Mouse (Mus musculus) layer of hippocampus, adult 9-11 months (tissue): ENCODE data around the gene Pttg1ip.

Experiments used
- DNase-seq: peaks from one replicate; pipeline ENCODE4 v3.0.0; 2022

Gene Pttg1ip

DNA sequence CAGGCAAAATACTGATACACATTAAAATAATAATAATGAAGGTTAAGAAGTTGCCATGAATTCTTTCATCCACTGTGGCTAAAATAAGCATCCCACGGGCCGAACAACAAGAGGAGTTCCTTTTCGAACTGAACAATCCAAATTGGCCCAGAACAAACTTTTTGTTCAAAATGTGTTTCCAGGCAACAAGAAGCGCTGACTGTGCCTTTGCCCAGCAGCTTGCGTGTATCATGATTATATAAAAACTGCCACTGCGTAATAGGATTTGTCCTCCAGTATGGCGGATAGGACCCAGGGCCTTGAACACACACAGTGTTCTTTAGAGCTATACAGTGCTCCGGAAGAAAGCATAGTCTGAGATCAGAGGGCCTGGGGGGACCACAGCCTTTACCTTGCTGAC lies 27.1 kb downstream of the Pttg1ip start:
- no peak for DNase-seq

DNA sequence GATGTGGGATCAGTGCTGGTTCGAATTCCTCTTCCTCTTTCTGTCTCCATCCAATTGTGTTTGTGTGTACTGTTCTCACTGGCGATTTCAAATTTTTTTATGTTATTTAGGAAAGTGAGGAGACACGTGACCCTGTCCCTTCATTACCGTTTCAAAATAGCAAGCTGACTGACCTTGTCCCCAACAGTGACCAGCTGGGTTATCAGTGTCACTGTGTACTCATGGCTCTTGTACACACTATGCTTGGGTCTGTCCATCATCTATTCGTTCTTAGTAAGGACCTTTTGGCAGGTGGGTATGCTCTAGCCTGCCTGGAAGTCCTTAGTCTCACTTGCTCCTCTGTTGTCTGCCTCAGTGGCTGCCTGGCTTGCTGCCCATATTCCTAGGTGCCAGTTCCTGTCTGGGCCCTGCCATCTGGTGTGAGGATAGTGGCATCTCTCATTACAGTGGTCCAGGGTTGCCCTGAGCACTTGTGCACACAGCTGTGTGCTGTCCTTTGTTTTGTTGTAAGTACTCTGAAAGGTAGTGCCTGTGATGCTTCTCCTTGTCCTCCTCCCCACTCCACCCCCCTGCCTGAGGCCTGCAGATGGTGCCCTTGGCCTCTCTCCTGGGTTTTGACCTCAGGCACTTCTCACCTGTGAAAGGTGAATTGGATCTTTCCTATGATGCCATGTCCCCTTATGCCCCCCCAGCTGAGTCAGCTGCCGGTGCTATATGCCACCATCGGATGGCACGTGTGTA lies 28.9 kb downstream of the Pttg1ip start:
- DNase-seq, result no peak

DNA sequence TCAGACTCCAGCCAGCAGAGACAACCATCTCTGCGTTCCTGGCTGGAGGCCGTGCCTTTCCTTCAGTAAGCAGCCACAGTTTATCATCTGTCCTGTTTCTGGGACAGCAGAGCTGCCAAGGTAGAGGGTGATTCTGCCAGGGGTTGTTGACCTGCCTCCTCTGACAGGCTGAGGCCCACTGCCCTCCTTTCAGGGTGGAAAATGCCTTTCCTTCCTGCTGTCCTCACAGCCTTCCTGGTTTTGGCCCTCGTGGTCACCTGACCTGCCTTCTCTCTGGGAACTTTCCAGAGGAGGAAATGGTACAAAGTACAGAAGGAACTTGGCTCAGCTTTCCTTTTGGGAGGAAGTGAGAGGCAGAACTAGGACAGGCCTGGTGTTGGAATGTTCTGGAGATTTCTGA lies 31.9 kb downstream of the Pttg1ip start:
- no peak for DNase-seq

DNA sequence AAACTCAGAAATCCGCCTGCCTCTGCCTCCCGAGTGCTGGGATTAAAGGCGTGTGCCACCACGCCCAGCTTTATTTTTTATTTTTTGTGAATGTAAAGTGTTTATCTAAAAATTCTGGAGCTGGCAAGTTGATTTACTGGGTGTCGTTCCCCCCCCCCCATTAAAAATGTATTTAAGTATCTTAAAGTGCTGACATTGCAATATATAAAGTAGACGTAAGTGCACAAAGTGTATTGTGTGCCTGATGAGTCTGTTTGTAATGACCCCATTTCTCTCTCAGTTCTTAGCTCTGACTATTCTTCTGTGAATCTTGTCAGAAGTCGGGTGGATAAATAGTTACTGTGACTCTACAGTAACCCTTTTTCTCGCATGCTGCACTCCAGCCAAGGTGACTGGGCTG lies 34.1 kb downstream of the Pttg1ip start:
- DNase-seq, result no peak

DNA sequence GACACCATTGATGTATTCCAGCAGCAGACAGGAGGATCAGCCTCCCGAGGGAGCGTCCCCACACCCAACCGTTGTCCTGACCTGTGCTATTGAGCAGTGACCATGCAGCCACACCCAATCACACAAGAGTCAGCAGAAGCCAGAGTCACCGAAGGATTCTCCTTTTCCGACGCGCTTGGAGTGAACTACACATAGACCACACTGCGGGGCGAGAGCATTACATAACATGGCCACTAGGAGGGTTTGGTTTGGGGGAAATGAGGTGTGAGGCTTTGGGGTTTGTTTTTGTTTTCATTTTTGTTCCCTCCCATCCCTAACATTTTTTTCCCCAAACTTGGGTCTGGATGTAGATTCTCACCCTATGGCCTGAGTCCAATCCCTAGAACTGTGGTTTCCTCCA lies 34.6 kb downstream of the Pttg1ip start:
- no peak for DNase-seq

DNA sequence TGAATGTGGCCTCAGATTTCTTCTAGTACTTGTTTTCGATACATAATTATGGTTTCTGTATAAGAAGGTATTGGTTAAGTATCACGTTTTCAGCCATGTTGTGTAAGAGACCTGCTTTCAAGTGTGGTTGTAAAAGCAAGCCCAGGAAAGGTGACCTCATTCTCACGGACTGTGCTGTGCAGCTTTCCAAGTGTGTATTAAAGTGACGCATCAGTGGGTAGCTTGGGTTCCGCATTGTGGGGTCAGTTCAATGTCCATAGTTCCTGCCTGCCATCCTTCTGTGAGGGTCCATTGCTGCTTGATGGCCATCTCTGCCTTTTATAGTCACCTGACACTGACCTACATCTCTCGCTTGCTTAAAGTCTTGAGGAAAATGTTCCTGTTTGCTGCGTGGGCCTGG lies 35.4 kb downstream of the Pttg1ip start:
- no peak for DNase-seq

DNA sequence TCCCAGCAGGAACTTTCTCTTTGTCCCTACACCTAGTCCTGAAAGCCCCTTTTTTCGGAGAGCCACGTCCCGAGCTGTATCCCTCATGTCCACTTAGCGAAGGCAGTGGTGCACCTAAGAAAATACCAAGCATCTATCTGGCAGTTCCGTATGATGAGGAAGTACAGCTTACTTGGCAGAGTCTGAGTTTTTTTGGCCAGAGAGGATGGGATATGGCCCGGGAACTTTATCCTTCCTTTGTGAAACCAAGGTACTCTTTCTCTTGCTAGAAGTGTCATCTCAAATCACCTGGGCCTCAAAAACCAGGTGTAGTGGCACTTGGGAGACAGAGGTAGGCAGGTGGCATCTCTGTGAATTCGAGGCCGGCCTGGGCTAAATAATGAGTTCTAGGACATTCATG lies 40.0 kb downstream of the Pttg1ip start:
- DNase-seq, result no peak

DNA sequence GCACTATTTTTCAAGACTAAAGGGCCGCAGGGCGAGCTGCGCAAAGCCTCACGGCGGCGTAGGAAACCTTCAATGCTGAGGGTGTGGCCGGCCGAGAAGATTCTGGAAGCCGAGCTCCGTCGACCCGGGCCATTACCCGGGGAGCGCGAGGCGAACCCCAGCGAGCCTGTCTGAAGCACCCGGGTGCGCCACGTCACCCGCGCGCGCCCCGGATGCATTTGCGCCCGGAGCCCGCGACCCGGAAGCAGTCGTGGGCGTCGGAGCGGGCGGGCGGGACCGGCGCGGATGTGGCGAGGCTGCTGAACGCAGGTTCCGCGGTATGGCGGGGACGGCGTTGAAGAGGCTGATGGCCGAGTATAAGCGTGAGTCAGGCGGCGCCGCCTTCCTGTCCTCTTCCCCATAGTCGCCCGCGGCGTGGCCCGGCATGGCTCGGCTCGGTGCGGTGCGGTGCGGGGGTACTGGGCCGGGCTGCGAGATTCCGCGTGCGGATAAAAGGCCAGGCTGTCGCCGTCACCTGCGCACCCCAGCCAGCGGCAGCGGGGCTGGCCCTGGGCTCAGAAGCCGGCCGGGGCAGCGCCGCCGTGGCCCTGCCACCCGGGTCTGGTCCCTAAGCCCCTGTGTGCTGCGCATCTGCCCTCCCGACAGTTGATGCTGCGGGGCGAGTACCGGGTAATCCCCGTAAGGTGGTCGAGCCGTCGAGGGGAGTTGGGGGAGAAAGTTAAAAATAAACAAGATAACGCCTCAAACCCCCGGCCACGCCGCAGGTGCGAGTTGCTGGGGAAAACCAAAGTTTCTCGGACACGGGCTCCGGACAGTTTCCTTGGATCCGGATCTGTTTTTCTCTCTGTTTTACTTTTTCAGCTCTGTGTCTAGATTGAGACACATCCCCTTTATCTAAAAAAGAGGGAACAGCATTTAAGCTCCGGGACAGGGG lies 40.8 kb downstream of the Pttg1ip start, which contains the start of gene Ube2g2:
Gene Ube2g2, plus strand, starts transcription at position 221 of the 934 bp plus-strand sequence.
- peak; percentile 90 for DNase-seq

DNA sequence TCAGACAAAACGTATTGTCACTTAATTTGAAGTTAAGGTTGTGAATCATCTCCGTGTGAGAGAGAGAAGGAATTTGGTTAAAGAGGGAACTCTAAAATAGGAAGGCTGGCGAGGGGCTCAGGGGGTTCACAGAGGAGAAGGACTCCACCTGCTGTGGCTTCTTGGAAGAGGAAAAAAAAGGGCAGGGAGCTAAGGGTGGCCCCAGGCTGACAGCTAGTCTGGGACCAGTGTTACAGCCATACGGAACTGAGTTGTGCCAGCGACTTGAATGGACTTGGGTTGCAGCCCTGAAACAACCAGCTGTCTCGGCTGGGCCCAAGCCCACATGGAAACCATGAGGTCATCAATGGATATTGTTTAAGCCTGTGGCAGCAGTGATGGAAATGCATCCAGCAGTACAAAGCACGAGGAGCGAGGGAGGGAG lies 41.6 kb downstream of the Pttg1ip start:
- peak; percentile 78 for DNase-seq

DNA sequence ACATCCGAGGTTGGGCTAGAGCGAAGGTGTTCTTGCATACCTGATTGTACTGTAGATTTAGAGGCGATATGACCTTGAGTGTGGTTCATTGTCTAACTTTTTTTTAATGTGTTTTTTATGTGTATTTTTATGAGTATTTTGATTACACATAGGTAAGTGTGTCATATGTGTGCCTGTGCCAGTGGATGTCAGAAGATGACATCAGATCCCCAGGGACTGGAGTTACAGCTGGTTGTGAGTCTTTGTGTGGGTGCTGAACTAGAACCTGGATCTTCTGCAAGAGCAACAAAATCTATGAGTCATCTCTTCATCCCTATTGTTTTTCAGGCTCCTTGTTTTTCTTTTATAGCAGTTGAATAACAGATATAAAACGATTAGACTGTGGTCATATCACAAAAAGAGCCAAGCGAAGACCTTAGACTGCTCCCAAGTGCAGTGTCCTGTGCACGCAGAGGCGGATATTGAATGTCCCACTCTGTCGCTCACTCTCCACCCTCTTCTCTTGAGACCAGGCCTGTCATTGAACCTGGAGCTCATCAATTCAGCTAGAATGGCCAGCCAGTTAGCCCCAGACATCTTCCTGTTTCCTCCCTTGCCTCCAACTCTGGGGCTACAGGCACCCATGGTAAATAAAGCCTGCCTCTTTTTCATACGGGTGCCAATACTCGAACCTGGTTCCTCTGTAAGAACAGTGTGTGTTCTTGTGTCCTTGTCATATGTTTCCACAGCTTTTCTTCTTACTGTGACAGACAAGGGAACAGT lies 42.3 kb downstream of the Pttg1ip start:
- DNase-seq, result no peak

DNA sequence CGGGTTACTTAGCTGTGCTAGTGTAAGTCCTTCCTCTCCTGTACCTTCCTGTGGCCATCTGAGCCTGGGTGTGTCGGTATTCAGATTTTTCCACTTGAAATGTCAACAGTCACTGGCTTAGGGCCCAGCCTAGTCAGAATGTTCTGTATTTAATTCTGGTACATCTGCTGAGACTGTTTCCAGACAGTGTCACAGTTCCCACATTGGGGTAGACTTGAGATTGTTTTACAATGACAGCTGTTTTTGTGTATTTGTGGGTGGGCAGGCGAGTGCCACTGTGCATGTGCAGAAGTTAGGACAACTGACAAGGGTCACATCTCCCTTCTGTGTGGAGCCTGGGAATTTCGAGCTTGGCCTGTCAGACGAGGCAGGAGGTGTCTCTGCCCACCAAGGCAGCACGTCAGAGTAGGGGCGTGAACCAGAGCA lies 43.1 kb downstream of the Pttg1ip start:
- peak; percentile 79 for DNase-seq

DNA sequence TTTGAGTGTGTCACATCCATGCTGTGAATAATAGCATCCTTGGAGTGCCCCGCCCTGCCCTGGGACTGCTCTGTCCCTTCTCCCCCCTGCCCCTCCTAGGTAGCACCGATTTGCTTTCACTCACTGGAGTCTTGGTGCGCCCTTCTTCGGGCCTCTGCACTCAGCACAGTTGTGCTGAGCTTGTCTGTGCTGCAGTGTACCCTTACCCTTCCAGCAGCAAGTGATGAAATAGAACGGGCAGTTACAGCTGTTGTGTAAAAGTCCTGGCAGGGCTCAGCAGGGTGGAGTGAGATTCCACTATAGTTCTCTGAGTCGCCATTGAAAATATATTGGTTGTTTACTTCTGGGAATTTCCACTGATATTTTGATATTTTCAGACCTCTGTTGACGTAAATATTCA lies 44.5 kb downstream of the Pttg1ip start:
- DNase-seq, result no peak

DNA sequence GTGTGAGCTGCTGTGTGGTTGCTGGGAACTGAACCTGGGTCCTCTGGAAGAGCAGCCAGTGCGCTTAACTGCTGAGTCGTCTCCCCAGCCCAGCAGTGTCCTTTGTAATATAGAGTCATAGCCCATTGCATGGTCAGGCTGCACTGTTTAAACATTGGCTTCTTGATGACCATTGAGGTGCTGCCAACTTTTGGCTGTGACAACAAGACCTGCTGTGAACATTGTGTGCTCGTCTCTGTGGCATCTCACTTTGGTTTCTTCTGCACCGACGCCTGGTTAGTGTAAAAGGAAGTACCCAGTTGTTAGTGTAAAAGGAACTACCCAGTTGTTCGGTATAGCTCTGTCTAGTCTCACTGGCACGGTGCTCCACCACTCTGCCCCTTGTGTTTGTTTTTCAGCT lies 45.1 kb downstream of the Pttg1ip start:
- DNase-seq, result no peak

DNA sequence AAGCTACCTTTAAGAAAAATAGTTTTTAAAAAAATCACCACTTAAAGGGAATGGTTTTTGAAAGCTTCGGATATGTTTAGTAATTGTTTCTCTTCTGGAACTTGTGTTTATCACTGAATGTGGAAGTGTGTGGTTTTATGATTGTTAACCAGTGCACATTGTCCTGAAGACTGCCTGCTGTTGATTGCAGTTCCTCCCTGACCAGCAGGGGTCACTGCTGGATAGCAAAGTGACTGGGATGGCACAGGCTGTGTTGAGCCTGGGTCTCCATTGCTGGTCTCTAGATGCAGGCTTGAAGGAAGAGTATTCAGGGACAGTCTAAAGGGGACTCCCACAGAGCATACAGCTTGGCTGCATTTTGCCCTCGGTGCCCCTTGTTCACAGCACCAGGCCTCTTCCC lies 46.0 kb downstream of the Pttg1ip start:
- DNase-seq, result peak; percentile 74

DNA sequence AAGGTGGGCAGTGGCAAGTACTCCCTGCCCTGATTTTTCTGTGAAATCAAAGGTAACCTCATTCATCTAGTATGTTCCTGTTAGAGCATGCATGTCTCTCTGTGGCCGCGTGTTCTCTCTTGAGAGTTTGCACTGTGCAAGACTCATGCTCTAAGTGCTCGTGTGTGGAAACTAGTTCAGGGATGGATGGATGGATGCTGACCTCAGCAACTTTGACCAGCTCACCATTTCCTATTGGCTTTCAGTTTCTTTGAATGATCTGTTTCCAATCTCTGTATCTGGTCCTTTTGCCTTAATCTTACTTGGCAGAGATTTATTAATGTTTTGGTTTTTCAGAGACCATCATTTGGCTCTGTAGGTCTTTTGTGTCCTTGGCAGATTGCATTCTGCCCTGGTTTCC lies 47.6 kb downstream of the Pttg1ip start:
- DNase-seq, result no peak

DNA sequence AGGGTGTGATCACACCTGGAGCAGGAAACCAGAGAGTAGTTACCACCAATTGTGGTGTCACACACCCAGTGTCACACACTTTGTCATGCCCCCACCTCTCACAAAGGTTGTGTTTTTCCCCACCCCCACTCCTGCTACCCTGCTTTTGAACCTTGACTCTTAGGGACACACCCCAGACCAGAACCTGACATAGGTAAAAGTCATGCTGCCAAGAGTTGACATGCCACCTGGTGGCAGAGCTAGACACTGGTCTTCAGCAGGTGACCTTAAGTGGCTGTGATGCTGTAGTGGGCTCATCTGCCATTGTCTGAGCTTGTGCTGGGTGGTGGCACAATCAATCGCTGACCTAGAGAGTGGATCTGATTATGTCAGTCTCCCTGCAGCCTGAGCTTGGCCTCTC lies 48.5 kb downstream of the Pttg1ip start:
- DNase-seq, result no peak

DNA sequence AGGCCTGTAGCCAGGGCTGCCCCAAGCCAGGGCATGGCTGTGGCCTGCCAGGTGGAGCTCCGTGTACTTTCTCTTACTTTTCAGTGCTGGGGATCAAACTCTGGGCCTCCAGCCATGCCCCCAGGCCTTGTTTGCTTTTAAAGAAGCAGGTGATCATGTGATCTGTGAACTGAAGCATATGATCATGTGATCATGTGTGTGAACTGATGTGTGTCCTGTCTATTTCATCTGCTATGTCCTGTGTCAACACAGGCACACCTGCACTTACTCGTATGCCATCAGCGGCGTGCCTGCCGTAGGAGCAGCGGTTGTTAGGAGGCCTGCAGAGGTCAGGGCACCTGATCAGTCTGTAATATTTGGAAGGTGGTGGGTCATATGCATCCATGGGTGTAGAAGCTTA lies 52.5 kb downstream of the Pttg1ip start:
- DNase-seq, result no peak

DNA sequence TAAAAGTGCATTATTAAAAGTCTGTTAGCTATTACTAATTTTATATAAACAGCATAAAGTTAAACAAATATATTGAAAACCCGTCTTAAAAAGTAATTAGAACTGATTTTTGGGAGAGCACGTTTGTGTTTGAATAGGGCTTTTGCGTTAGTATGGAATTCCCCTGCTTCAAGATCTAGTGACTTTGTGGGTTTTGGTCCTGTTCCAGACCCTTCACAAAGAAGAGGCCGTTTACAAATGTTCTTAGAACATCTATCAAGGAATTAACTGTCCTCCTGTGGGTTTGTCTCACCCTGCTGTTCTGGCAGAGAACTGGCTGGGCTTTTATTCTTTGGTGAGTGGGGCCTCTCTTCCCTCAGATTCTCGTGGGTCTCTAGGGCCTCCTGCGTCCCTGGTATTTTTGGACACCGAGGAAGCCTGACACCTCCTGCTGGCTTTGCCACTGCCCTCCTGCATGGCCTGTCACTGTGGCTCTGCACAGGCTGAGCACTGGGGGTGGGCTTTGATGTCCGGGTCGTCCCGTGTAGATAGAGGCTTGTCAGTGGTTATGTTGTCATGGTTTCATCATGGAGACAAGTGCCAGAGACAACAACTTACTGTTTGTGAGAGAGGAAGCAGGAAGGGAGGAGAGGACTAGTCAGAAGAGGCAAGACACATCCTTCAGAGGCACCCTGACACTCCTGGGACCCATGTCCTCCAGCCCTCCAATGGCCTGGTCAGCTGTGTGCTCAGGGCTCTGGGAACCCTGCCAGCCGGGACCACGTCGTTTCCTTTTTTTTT lies 53.1 kb downstream of the Pttg1ip start:
- DNase-seq, result no peak

DNA sequence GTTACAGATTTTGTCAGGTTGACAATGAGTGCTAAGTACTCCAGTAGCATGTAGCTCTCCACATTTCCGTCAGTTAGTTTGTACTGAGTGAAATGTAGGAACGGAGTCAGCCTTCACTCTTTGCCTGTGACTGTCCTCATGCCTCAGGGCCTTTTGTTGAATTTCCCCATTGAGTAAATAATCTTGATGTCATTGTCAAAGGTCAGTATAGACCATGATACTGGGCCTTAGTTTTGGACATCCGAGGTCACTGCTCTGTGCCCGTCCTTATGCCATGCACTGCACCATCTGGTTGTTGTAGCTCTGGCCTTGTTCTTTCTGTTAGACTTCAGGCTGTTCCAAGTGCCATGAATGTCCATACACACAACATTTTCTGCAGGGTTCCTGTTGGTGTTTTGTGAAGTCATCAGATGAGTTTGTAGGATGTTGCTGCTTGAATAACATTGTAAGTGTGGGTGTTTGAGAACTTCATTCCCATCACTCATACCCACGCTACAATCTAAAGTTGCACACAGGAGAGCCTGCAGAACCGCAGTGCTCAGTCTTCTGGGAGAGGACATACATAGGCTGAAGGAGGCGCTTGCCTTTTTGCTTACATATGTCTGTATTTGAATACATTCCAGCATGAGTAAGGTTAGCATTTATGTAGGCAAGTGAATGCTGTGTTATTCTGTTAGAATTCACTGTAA lies 54.9 kb downstream of the Pttg1ip start:
- DNase-seq, result no peak

DNA sequence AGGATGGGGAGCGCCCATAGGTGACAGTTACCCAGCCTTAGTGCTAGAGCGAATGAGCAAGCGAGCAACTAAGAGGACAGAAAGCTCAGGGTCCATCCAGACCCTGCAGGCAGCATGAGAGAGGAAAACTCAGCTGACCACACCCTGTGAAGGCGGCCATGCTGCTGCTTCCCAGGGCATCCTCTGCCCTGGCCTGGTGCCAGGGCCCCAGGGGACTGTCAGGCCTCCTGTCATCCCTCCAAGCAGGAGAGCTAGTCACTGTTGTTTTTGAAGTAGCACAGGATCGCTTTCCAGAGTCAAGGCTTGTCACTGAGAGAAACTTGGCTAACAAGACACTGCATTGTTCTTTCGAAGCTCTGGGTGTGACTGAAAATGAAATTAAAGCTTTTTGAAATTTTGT lies 57.4 kb downstream of the Pttg1ip start:
- DNase-seq, result no peak

DNA sequence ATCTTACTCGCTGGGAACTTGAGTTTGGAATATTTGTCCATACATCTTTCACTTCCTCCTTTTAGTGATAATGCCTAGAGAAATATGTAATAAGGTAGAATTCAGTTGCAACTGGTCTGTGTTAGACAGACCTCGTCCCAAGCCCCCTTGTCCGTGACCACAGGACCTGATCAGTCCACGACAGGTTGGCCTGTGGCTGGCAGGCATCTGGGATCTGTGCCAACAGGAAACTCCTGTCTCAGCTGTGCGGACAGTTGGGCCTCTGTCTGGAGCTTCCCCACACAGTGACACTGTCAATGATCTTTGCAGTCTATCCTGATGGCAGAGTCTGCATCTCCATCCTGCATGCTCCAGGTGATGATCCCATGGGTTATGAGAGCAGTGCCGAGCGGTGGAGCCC lies 61.6 kb downstream of the Pttg1ip start:
- peak; percentile 41 for DNase-seq

DNA sequence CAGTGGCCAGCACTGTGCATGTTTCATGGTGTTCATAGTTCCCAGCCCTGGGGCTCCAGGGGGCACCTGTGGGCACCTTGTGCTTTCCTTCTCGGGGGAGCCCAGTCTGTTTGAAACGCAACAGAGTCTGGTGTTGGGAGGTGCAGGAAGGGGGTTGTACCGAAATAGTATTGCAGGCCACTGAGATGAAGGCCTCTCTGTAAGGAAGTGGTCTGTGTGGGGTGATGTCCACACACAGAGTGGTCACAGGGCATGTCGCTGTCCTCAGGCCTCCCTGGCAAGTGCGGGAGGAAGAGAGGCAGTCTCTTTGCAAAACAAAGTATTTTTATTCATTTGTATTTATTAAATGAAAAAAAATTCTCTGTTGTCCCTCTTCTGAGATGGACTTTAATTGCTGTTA lies 64.1 kb downstream of the Pttg1ip start:
- DNase-seq, result peak; percentile 37
